Mouse (Mus musculus): Measurements from ENCODE around the gene Nenf.
A peak's percentile ranks its signal among the peaks of the same experiment; 100 is the strongest.

Nenf gene

GRCm38 (mm10) chr1:191327258-191327657 lies 9.3 kb upstream of the Nenf start:
- no peak for TF ChIP-seq GATA4 (IDR thresholded peaks at IDR 0.05; ENCODE audit: insufficient replicate concordance, low read length)

GRCm38 (mm10) chr1:191326233-191326882 lies 8.4 kb upstream of the Nenf start:
- no peak for TF ChIP-seq GATA4 (IDR thresholded peaks at IDR 0.05; ENCODE audit: insufficient replicate concordance, low read length)

DNA sequence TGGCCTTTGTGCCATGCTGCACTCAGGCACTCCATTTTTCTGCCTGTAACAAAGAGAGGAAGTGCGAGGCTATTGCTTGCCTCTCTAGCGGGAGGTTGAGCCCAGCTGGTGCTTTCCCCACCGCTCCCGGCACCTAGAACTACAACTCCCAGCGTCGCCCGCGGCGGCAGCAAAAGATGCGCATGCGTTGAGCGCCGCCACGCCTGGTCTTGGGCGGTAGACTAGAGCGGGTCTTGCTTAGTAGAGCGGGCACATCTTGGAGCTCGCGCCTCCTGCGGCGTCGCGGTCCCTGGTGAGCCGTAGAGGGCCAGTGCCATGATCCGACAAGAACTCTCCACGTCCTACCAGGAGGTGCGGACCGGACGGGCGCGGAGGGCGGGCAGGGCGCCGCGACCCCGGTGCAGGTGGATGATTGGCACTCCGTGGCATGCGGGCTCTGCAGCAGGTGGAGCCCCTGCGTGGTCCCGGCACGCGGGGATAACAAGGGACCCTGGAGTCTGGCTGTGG lies 7.8 kb upstream of the Nenf start, which contains the start of gene Tmem206:
Gene Tmem206, plus strand, starts transcription at position 187 of the 507 bp plus-strand sequence.
- peak; percentile 83; the same call in 1 of the 2 replicates for TF ChIP-seq GATA4 (IDR thresholded peaks at IDR 0.05; ENCODE audit: insufficient replicate concordance, low read length)

DNA sequence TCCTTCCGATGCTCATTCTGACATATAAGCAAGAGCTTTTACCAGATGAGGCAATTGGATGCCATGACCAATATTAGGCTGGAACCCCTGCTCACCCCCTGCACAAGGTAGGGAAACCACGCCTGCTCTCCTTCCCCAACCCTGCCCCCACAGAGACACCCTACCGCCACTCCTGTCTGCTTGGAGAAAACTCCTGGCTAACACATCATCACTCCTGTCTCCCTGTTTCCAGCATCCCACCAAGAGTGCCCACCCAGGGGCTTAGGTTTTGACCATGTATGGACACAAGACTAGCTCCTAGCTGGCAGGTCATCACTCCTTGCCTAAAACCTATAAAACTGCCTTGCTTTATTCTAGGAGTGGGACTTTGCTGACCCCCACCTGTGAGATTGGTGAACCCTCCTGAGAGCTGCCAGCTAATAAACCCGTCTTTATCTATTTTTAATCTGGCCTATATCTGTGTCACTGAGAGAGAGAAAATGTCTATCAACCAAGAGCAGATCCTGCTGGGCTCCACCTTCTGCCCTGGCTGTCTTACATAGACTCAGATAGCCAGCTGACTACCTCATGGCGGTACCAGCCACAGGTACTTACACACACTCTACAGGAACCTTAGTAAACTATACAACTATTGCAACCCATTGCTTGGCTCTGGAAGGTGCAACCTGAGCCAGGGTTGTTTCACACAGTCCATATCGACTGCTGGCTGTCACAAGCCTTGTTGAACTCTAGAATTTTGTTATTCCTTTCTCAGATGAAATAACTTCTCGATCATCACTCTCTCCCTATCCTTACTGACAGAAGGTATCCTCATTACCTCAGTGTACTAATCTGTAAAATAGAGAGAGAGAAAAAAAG lies 7.0 kb upstream of the Nenf start:
- no peak for TF ChIP-seq GATA4 (IDR thresholded peaks at IDR 0.05; ENCODE audit: insufficient replicate concordance, low read length)

- TF ChIP-seq GATA4 (IDR thresholded peaks at IDR 0.05; ENCODE audit: insufficient replicate concordance, low read length): no peak
Measured at GRCm38 (mm10) chr1:191323381-191323780, 5.4 kb upstream of the Nenf start.

GRCm38 (mm10) chr1:191318686-191319085 lies 692 bp upstream of the Nenf start:
- no peak for TF ChIP-seq GATA4 (IDR thresholded peaks at IDR 0.05; ENCODE audit: insufficient replicate concordance, low read length)

GRCm38 (mm10) chr1:191316818-191317217 lies 1.2 kb downstream of the Nenf start:
- no peak for TF ChIP-seq GATA4 (IDR thresholded peaks at IDR 0.05; ENCODE audit: insufficient replicate concordance, low read length)

- TF ChIP-seq GATA4 (IDR thresholded peaks at IDR 0.05; ENCODE audit: insufficient replicate concordance, low read length): no peak
Measured at GRCm38 (mm10) chr1:191313926-191314325, 4.1 kb downstream of the Nenf start.

DNA sequence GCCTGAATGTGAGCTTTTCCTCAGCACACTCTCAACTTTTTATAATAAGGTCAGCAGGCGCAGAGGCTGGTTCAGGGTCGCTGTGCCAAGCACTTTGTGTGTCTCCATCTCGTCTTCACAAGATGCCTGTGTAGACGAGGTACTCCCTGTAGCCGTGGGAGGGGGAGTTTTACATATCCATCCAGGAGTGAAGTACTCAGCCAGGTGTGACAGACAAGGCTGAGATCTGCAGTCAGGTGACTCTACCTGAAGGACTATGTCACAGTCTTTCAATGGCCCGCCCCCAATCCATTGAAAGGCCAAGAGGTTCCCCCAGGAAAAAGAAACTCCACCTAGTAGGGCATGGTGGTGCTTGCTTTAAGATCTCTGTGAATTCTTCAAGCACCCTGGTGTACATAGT lies 4.8 kb downstream of the Nenf start:
- TF ChIP-seq GATA4 (IDR thresholded peaks at IDR 0.05; ENCODE audit: insufficient replicate concordance, low read length): no peak

- TF ChIP-seq GATA4 (IDR thresholded peaks at IDR 0.05; ENCODE audit: insufficient replicate concordance, low read length): no peak
Measured at GRCm38 (mm10) chr1:191312513-191312941, 5.5 kb downstream of the Nenf start.

- TF ChIP-seq GATA4 (IDR thresholded peaks at IDR 0.05; ENCODE audit: insufficient replicate concordance, low read length): no peak
Measured at GRCm38 (mm10) chr1:191311296-191311898, 6.6 kb downstream of the Nenf start.

GRCm38 (mm10) chr1:191307766-191308455 lies 10.1 kb downstream of the Nenf start:
- TF ChIP-seq GATA4 (IDR thresholded peaks at IDR 0.05; ENCODE audit: insufficient replicate concordance, low read length): no peak

GRCm38 (mm10) chr1:191306316-191306715 lies 11.7 kb downstream of the Nenf start:
- TF ChIP-seq GATA4 (IDR thresholded peaks at IDR 0.05; ENCODE audit: insufficient replicate concordance, low read length): no peak

DNA sequence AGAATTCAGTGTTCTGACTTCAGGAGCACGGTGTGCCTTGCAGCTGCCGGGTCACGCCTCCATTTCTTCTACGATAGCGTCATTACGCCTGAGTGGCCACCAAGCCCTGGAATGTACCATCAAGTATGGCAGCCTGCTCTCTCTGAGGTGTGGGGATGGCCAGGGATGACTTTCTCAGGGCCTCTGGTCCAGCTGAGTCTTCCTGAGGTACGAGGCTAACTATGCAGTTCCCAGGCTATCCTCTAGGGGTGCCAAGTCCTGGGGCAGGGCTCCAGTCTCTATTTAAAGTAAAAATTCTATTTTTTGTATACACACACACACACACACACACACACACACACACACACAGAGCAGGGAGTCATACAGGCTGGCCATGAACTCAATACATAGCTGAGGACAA lies 12.4 kb downstream of the Nenf start:
- TF ChIP-seq GATA4 (IDR thresholded peaks at IDR 0.05; ENCODE audit: insufficient replicate concordance, low read length): no peak

GRCm38 (mm10) chr1:191304216-191304615 lies 13.8 kb downstream of the Nenf start:
- no peak for TF ChIP-seq GATA4 (IDR thresholded peaks at IDR 0.05; ENCODE audit: insufficient replicate concordance, low read length)

Measured in liver, adult (tissue).